Mouse (Mus musculus) large intestine, adult 2 months (tissue): ENCODE data around the gene Cadps2. TPM values are rescaled to one million over a fixed set of nuclear protein-coding genes. Genes with fewer than 3 reads are reported as not detected.

ENCODE experiments used
- DNase-seq: peaks from one replicate; pipeline ENCODE4 v3.0.0-alpha.2; 2012; ENCODE audit warnings: low read depth, low spot score
- WGBS: fragments of 180-500 bp; shearing (Covaris S2); methylation state at CpG from one replicate; pipeline ENCODE4 v1.1.7; 2018; 5-methylcytosine and 5-hydroxymethylcytosine counted together
- polyA plus RNA-seq: library from polyadenylated mRNA; depleted of rRNA; stranded (reverse); fragments of >200 nt; gene quantifications from 2 replicates; pipeline ENCODE4 v1.2.3, GENCODE M21; 2012

The Cadps2 gene
- polyA plus RNA-seq, 1 experiment, result 4.1 TPM

DNA sequence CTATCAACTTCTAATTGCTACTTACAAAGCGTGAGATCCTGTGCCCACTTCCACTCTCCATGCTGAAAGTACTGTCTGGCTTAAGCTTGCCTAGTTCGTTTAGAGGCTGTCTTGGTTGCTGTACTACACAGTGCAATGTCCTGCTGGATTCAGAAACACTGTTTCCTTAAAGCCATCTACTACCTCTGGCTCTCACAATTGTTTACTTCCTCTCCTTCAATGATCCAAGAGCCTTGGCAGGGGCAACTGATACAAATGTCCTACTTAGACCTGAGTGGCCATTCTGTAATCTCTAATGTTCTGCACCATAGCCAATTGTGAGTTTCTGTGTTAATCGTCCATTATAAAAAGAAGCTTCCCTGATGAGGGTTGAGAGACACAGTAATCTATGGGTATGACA lies 47.4 kb downstream of the Cadps2 start:
- no peak for DNase-seq
- WGBS, result 70% methylated on average over 3 of the region's 3 CpGs

DNA sequence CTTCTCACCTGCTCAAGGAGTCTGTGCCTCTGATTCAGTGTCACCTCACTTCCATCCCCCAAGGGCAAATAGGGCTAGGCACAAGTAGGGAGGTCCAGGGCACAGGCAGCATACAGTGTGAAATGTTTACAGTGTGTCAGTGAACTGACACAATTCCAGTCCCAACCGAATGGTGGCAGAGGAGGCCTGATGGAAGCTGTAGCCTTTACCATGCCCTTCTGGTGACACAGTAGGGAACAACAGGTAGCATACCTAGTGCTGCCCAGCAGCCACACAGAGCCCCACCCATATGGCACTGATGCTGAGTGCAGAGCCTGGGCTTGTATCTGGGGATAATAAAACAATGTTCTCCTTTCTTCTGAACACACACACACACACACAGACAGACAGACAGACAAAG lies 61.6 kb downstream of the Cadps2 start:
- 30% methylated on average over 1 of the region's 1 CpGs for WGBS
- peak; percentile 8 for DNase-seq

DNA sequence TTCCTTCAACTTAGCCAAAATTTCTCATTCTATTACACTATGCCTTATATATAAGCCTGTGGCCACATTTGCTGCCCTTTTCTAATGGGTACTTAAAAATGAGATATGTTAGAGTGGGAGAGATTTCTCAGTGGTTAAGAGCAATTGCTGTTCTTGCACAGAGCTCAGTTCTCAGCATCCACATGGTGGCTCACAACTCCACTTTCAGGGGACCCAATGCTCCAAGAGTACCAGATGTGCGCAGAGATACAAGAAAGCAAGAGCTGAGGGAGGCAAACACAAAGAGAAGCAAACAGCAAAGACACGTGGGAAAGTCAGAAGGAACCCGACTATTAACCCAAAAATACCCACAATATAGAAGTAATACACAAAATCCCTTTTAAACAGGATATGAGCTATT lies 77.0 kb downstream of the Cadps2 start:
- WGBS, result 58% methylated on average over 3 of the region's 3 CpGs
- DNase-seq, result no peak

DNA sequence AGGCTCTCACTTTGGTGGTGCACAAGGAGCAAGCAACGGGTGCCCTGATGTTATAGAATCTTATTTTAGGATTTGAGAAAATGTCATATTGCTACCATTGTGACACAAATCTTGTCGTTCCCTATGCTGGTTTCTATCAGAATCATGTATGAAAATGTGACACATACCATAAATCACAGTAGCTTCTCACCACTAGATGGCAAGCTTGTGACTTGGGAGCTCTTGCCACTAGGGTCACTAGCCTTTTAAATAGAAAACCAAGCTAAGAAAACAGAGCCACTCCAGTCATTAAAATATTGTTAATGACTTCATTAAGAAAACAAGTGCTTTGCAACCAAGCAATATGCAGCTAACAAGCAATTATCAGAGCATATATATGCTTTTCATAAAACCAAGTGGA lies 81.0 kb downstream of the Cadps2 start:
- WGBS, result 83% methylated on average over 2 of the region's 2 CpGs
- DNase-seq, result no peak

DNA sequence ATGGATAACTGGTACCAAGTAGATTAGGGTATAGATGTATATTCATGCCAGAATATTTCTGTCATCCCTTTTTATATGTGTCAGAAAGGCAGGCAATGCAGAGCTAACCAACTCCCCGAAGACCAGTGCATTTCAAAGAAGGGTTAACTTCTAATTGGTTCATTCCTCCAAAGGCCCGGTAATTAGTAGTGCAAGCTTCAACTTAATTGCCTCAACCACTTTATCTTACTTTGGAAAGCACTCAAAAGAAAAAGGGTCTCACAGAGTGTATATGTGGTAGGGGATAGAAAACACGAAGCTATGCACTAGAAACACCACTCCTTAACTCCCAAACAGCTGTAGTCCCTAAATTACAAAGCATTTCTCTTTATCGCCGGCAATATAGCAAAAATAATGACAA lies 90.4 kb downstream of the Cadps2 start:
- DNase-seq, result no peak
- WGBS, result 85% methylated on average over 5 of the region's 5 CpGs

DNA sequence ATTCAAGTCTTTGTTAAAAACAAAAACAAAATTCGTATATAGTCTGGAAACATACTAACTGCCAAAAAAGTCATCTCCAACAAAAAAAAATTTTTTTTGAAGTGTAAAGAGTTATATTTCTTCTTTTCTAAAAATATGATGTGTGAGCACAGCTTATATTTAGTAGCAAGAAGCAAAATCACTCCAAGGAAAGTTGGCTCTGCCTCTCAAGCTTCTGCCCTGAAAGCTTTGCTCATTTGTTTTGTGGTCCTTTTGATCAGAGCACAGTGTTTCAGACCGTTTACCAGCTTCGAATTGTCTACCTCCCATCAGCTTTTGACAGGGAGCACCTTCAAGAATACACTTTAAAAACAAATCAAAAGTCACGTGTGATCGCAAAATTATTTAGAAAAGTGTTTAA lies 99.2 kb downstream of the Cadps2 start:
- WGBS, result 81% methylated on average over 5 of the region's 5 CpGs
- DNase-seq, result no peak

DNA sequence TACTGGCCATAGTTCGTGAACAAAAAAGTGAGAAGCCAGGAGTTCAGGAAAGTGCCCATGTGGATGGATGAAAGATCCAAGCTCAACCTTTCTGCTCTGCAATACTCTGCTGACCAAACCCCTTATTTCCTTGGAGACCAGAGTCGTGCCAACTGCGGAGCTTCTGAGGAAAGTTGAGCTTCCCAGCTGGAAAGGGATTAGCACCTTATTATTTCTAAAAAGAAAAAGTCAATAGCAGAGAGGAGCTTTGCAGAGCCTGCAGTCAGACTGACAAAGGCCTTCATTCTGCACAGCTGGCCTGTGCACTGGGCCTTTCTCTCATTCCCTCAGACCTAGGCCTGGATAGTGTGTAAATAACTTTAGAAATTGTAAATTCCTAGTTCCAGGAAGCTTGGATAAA lies 106.5 kb downstream of the Cadps2 start:
- WGBS, result 61% methylated on average over 3 of the region's 3 CpGs
- DNase-seq, result no peak

DNA sequence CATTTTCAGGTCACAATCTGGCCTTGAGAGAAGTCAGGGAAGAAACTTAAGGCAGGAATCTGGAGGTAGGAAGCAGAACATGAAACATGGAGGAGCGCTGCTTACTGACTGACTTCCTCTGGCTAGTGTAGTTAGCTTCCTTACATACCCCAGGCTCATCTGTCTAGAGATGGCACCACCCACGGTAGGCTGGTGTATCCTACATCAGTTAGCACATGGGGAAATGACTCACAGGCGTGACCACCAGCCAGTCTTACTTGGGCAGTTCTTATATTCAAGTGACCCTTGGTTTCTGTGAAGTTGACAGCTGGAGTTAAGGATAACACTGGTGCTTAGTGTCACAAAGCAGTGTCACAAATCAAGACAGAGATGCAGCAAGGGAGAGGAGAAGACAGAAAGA lies 110.6 kb downstream of the Cadps2 start:
- DNase-seq, result no peak

DNA sequence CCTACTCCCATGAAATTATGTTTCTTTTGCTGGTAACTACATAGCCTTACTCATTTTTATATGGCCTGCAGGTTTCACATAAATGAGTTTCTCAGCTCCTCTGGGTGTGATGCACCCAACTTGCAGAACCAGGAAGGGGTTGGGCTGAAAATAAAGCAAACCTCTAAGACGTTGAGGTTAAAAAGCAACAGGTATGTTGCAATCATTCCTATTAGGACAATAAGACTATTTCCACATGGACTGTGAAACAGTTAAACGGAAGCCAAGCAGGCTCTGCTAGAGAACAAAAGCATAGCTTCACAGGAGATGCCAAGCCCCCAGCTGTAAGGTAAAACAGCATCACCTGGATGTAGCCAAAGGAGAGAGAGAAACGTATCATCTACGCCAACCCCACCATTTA lies 115.5 kb downstream of the Cadps2 start:
- WGBS, result 53% methylated on average over 4 of the region's 4 CpGs
- no peak for DNase-seq

More for the DNA sequence above, 110.6 kb downstream of the Cadps2 start:
- WGBS, result 67% methylated on average over 3 of the region's 3 CpGs

DNA sequence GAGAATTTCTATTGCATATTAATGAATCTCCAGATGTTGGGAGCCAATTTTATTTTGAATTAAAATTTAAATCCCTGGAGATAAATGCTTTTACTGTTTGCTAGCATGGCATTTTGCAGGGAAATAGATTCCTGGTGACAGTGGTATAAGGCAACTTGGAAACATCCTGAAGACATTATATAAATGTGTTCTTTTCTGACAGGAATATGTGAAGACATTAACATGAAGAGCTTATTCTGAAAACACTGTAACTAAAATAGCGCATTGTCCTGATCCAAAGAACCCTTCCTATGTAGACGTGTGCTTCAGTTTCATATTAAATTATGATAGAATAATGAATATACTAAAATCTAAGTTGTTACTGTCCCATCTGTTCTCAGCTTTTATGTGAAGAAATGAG lies 118.8 kb downstream of the Cadps2 start:
- 90% methylated on average over 2 of the region's 2 CpGs for WGBS
- no peak for DNase-seq

DNA sequence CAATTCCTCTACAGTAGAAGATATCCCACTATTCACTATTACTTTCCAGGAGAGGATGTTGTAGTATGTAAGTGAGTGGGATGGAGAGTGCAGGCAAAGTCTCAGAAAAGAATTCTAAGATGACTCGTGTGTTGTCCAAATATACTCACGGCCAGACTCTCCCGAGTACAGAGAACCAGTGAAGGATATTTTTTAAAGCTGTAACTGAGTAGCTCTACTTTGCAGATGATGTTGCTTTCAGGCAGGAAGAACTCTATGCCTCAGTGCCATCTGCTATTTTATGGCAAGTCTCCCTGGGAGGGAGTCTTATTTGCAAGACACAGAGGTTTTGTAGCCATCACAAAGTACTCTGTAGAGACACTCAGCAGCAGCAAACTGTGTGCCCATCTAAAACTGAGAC lies 131.7 kb downstream of the Cadps2 start:
- DNase-seq, result no peak
- 64% methylated on average over 3 of the region's 3 CpGs for WGBS

DNA sequence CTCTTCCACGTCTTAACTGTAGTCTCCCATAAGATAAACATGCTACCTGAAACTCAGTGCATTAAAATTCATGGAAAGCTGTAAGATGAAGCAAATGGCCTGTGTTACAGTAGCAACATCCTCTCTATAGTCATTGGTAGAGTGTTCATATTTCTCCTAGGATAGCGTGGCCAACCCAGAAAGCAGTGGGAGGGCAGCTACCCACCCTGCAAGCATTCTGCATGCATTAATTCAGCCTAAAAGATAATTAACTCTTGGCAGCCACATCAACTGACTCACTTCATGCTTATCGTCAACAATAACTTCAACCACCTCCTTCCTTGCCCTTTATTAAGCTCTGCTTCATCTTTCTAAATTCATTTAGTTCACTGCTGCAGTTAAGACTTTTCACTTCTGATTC lies 138.3 kb downstream of the Cadps2 start:
- 74% methylated on average over 3 of the region's 3 CpGs for whole genome bisulfite sequencing
- no peak for DNase-seq

DNA sequence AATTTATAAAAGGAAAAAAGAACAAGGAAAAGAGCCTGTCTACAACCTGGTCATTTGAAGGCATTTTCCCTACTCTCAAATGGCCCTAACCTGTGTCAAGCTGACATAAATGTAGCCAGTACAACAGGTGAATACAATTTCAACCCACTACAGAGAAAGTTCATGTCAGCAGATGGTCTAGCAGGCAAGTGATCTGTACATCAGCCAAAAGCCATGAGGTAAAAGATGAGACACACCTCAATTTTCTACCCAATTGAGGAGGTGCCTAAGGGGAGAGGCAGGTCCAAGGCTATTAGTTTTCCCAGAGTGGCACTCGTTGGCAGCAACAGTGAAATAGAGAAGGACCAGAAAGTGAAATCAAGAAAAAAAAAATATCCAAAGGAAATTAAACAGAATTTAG lies 161.0 kb downstream of the Cadps2 start:
- 61% methylated on average over 1 of the region's 1 CpGs for WGBS
- DNase-seq, result no peak

DNA sequence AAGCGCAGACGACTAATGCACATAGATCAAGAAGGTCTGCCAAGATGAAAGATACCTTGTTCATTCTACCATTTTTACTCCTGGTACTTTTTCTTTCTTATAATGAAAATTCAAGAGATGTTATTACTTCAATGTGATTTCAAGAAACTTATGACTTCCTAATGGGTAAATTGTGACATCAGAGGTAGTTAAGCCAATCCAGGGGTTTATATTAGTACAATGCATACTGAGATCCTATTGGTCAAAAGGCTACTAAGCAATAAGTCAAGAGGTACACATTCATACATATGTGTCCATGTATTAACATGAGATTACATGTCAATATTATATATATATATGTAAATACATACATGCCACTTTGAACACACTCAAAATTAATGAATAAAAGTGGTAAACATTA lies 184.2 kb downstream of the Cadps2 start, which contains the start of gene Rnf148:
TSS of gene Rnf148 (minus strand) at position 101 of the 400 bp plus-strand sequence.
- WGBS, result 95% methylated on average over 2 of the region's 2 CpGs
- DNase-seq, result no peak

DNA sequence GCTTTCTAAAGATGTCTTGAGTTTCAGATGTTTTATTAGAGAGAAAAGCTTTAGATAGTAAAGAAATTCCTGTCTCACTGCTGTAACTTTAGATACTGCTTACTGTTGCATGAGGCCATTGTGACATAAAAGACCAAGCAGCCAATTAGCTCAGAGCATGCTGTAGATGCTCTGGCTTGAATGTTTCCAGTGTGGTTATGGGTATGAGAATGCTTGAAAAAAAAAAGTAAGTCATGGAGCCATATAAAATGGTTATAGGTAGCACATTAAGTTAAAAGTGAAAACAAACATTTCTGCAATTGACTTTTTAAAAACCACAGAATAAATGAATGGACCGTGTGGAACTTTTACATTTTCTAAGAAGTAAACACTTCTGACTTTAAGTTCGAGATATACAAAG lies 189.0 kb downstream of the Cadps2 start, which contains the start of gene Rnf133:
TSS of gene Rnf133 (minus strand) at position 101 of the 400 bp plus-strand sequence.
- WGBS, result 84% methylated on average over 2 of the region's 2 CpGs
- DNase-seq, result no peak

DNA sequence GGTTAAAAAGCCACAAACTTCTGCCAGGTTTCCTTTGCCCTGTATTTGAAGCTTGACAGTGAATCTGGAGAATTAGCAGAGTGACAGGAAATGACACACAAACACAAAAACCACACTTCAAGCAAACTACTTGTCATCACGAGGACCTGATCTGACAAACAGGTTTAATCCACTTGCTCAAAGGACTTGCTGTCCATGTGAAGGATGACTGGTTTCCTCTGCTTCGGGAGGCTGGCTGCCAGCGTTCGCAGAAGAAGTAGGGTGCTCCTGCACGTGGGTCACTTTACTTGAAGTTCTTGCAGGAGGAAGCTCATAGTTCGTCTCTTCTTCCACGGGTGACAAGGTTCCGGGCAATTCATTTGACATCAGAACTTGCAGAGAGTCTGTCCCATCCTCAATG lies 190.5 kb downstream of the Cadps2 start:
- no peak for DNase-seq
- WGBS, result 69% methylated on average over 8 of the region's 8 CpGs

DNA sequence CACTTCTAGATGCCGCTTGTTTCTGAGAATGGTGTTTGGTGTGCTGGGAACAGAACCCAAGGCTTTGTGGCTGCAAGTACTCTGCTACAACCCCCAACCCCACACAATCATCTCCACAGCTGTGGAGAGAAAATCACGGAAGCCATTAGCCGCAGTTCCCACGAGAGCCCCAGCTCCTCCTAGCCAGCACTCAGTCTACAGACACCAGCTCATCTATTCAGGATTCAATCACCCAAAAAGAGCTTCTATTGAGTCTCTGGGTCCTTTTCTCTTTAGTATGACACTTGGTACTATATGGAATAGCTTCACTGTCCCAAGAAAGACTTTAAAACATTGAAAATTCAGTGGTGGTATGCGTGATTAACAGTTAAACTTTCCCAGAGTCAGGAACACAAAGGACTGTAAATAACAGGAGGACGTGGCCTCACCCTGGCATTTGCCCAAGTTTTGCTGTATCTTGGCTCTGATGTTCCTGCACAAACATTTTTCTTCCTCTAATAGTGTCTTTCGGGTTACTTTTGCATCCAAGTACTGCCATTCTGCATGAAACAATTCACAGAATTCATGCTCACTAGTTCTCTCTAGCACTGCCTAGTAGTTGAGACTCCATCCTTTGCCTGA lies 191.5 kb downstream of the Cadps2 start:
- WGBS, result 52% methylated on average over 7 of the region's 7 CpGs
- no peak for DNase-seq

DNA sequence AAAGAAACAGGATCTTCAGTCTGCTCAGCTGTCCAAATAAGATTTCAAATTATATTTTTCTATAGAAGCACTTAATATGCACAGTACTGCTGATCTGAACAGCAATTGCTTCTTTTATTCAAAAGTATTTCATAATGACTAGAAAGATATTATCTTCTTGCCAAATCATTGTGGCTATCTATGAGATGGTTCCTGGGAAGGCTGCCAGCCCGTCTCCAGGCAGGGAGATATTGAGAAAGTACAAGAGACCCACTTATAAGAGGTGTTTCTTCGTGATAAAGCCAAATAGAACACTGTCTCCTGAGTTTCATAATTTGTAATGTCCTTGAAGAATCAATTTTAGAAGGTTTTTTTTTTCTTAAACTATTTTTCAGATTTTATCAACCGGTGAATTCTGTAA lies 202.1 kb downstream of the Cadps2 start:
- WGBS, result 81% methylated on average over 3 of the region's 3 CpGs
- DNase-seq, result no peak

DNA sequence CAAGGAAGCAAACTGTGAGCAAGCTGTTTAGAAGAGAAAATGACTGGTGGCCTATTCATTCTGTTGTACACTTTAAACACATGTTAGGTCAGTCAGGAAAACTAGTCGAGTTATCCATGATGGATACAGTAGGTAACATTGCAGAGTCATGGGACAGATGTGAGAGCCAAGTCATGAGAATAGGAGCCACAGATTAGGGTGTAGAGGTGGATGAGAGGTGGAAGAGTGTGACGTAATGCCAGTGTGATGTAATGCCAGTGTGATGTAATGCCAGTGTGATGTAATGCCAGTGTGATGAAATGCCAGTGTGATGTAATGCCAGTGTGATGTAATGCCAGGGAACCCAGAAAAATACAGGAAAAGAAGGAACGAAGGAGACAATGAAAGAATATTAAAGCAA lies 204.0 kb downstream of the Cadps2 start:
- WGBS, result 88% methylated on average over 3 of the region's 3 CpGs
- DNase-seq, result no peak

DNA sequence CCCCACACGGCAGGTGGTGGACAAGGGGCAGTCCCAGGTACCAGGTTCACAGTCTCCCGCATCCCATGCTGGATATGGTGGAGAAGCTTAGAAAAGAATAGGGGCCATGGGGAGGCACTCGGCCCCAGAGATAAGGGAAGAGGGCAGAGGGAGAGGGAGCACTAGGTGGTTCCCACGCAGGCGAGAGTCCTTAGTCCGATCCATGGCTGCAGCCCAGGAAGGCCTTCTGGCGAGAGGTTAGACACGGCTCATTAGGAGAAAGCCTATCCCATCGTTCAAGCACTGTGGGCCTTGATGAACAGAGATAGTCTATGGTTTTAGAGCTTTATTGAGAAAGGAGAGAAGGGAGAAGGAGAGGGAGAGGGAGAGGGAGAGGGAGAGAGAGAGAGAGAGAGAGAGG lies 205.2 kb downstream of the Cadps2 start:
- no peak for DNase-seq
- WGBS, result 88% methylated on average over 9 of the region's 9 CpGs

DNA sequence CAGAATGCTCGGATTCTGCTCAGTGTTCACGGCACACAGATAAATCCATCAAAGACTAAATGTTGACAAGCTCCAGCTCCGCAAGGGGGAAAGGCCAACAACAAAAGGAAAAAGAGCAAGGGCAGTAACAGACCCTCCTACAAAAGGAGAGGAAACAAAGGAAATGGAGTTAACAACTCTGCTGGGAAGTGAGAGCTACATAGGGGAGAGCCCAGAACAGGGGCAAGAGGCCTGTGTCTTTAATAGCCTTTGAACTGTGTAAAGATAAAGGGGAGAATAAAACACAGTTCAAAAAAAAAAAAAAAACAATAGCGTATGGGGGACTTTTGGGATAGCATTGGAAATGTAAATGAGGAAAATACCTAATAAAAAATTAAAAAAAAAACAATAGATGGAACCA lies 208.8 kb downstream of the Cadps2 start:
- 77% methylated on average over 4 of the region's 4 CpGs for WGBS
- no peak for DNase-seq

DNA sequence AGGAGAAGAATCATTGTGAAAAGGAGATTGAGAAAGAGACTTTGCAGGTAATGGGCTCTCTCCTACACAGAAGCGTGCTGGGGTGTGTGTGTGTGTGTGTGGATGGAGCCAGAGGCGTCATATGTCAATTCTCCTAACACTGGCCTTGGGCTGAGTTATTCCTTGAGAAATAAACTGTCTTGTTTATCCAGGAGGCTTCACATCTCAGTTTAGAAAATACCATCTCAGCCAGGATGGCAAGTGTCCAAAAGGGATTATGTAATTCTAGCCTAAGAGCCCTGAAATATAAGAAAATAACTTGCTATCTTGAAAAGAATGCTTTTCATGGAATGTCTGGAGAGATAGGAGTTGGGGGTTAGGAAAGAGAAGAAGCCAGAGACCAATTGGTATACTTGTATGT lies 264.1 kb downstream of the Cadps2 start:
- DNase-seq, result no peak
- 80% methylated on average over 2 of the region's 2 CpGs for WGBS
